ENCODE assay signal across 8 mouse cellular contexts in the genomic region with DNA sequence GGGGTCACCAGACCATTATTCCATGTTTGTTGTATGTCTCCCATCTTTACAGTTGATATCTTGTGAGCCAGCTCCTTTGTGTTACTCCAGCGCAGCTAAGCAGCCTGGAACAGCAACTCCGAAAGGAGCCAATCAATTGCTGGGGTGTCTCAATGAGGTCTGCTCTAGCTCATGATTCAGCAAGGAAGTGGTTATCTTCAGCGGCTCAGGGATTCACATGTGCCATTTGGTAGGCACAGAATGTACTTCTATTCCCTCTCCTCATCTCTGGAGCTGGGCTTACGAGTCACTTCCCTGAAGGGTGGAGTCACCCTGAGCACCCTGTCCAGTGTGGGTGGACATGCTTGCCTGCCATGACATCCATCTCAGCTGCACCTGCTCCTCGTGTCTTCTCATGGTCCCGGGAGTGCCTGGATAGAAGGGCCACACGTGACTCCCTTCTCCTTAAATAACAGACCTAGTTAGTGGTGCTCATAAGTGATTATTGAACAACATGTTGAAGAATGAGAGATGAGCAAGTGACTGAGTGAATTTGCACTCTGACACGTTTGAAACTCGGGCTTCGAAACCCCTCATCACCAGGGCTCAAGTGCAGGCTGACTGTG.
"Had no signal": no experiment of that assay in that cellular context is flagged by ENCODE, and none has a peak within 500 bp of the region (broad histone marks: within the 10 kb centered on the region; RNA-seq: fewer than 3 reads in every experiment).

No protein-coding gene starts in this region.

- H3K9me3 ChIP-seq: liver, embryonic 13.5 days; liver, embryonic 15.5 days; lung, embryonic 15.5 days; neural tube, embryonic 13.5 days; neural tube, embryonic 15.5 days had no signal

- H3K27ac ChIP-seq: liver, embryonic 13.5 days; liver, embryonic 15.5 days; lung, embryonic 15.5 days; neural tube, embryonic 13.5 days; neural tube, embryonic 15.5 days had no signal

- ATAC-seq: liver, postnatal 0 days; lung, postnatal 0 days had no signal

- H3K27me3 ChIP-seq: liver, embryonic 13.5 days; liver, embryonic 15.5 days; lung, embryonic 15.5 days; neural tube, embryonic 13.5 days; neural tube, embryonic 15.5 days had no signal

- H3K4me2 ChIP-seq: liver, embryonic 13.5 days; liver, embryonic 15.5 days; lung, embryonic 15.5 days; midbrain, embryonic 11.5 days; neural tube, embryonic 13.5 days; neural tube, embryonic 15.5 days had no signal

- H3K9ac ChIP-seq: liver, embryonic 13.5 days; liver, embryonic 15.5 days; liver, postnatal 0 days; lung, embryonic 15.5 days; neural tube, embryonic 13.5 days; neural tube, embryonic 15.5 days had no signal

- H3K4me3 ChIP-seq: liver, embryonic 13.5 days; liver, embryonic 15.5 days; lung, embryonic 15.5 days; neural tube, embryonic 13.5 days; neural tube, embryonic 15.5 days had no signal

- H3K4me1 ChIP-seq: liver, embryonic 13.5 days; liver, embryonic 15.5 days; lung, embryonic 15.5 days; neural tube, embryonic 15.5 days had no signal

- H3K36me3 ChIP-seq: liver, embryonic 13.5 days; liver, embryonic 15.5 days; lung, embryonic 15.5 days; neural tube, embryonic 13.5 days; neural tube, embryonic 15.5 days had no signal
